Mouse (Mus musculus): Measurements from ENCODE around the gene Dxo. TPM values are rescaled to one million over a fixed set of nuclear protein-coding genes. Genes with fewer than 3 reads are reported as not detected.

Gene Dxo
- total RNA-seq, 1 experiment from 2014 or later = 18.6 TPM

GRCm38 (mm10) chr17:34860514-34860913, 23.7 kb downstream of the Dxo start:
- ATAC-seq (replicated peaks in 1 of 2; ENCODE audit: insufficient read depth in 1 of 2, low FRiP score in 2 of 2, low TSS enrichment in 1 of 2, low read depth in 1 of 2, poor library complexity in 2 of 2, severe bottlenecking in 2 of 2) = no peak

- no peak for ATAC-seq (replicated peaks in 1 of 2; ENCODE audit: insufficient read depth in 1 of 2, low FRiP score in 2 of 2, low TSS enrichment in 1 of 2, low read depth in 1 of 2, poor library complexity in 2 of 2, severe bottlenecking in 2 of 2)
Measured at GRCm38 (mm10) chr17:34861704-34862415, 25.0 kb downstream of the Dxo start.

GRCm38 (mm10) chr17:34862416-34863081, 25.7 kb downstream of the Dxo start, which contains the start of gene Cfb:
Gene Cfb (minus strand): TSS chr17:34862518.
- ATAC-seq (replicated peaks in 1 of 2; ENCODE audit: insufficient read depth in 1 of 2, low FRiP score in 2 of 2, low TSS enrichment in 1 of 2, low read depth in 1 of 2, poor library complexity in 2 of 2, severe bottlenecking in 2 of 2) = no peak

GRCm38 (mm10) chr17:34865981-34866380, 29.2 kb downstream of the Dxo start:
- ATAC-seq (replicated peaks in 1 of 2; ENCODE audit: insufficient read depth in 1 of 2, low FRiP score in 2 of 2, low TSS enrichment in 1 of 2, low read depth in 1 of 2, poor library complexity in 2 of 2, severe bottlenecking in 2 of 2) = no peak

GRCm38 (mm10) chr17:34874321-34874720, 37.5 kb downstream of the Dxo start:
- no peak for ATAC-seq (replicated peaks in 1 of 2; ENCODE audit: insufficient read depth in 1 of 2, low FRiP score in 2 of 2, low TSS enrichment in 1 of 2, low read depth in 1 of 2, poor library complexity in 2 of 2, severe bottlenecking in 2 of 2)

- ATAC-seq (replicated peaks in 1 of 2; ENCODE audit: insufficient read depth in 1 of 2, low FRiP score in 2 of 2, low TSS enrichment in 1 of 2, low read depth in 1 of 2, poor library complexity in 2 of 2, severe bottlenecking in 2 of 2) = peak; percentile 38 to 53; a peak in 1 of 4 replicates
Measured at GRCm38 (mm10) chr17:34879336-34879879, 42.6 kb downstream of the Dxo start, which contains the start of gene Zbtb12. Gene Zbtb12 (plus strand): TSS chr17:34879483.

- ATAC-seq (replicated peaks in 1 of 2; ENCODE audit: insufficient read depth in 1 of 2, low FRiP score in 2 of 2, low TSS enrichment in 1 of 2, low read depth in 1 of 2, poor library complexity in 2 of 2, severe bottlenecking in 2 of 2) = no peak
Measured at GRCm38 (mm10) chr17:34881166-34881565, 44.3 kb downstream of the Dxo start.

- no peak for ATAC-seq (replicated peaks in 1 of 2; ENCODE audit: insufficient read depth in 1 of 2, low FRiP score in 2 of 2, low TSS enrichment in 1 of 2, low read depth in 1 of 2, poor library complexity in 2 of 2, severe bottlenecking in 2 of 2)
Measured at GRCm38 (mm10) chr17:34881683-34882310, 45.0 kb downstream of the Dxo start, which contains the start of gene Gm20547. Gene Gm20547 (minus strand): TSS chr17:34882042.

GRCm38 (mm10) chr17:34883332-34883731, 46.5 kb downstream of the Dxo start:
- ATAC-seq (replicated peaks in 1 of 2; ENCODE audit: insufficient read depth in 1 of 2, low FRiP score in 2 of 2, low TSS enrichment in 1 of 2, low read depth in 1 of 2, poor library complexity in 2 of 2, severe bottlenecking in 2 of 2) = peak; percentile 49 to 66; a peak in 2 of 4 replicates

GRCm38 (mm10) chr17:34884704-34885103, 47.9 kb downstream of the Dxo start:
- ATAC-seq (replicated peaks in 1 of 2; ENCODE audit: insufficient read depth in 1 of 2, low FRiP score in 2 of 2, low TSS enrichment in 1 of 2, low read depth in 1 of 2, poor library complexity in 2 of 2, severe bottlenecking in 2 of 2) = no peak

GRCm38 (mm10) chr17:34885615-34886014, 48.8 kb downstream of the Dxo start:
- ATAC-seq (replicated peaks in 1 of 2; ENCODE audit: insufficient read depth in 1 of 2, low FRiP score in 2 of 2, low TSS enrichment in 1 of 2, low read depth in 1 of 2, poor library complexity in 2 of 2, severe bottlenecking in 2 of 2) = no peak

- ATAC-seq (replicated peaks in 1 of 2; ENCODE audit: insufficient read depth in 1 of 2, low FRiP score in 2 of 2, low TSS enrichment in 1 of 2, low read depth in 1 of 2, poor library complexity in 2 of 2, severe bottlenecking in 2 of 2) = no peak
Measured at GRCm38 (mm10) chr17:34887942-34888341, 51.1 kb downstream of the Dxo start.

Other genes starting within 250 kb of the Dxo start
- gene Gpsm3, start 247.2 kb upstream of the Dxo start, total RNA-seq (2017) = 27.3 and 31.2 TPM in 2 replicates
- 33.1 and 51.5 TPM in 2 replicates for gene Pbx2, start 245.8 kb upstream of the Dxo start, total RNA-seq (2017)
- 1.5 and 2.4 TPM in 2 replicates for gene Ager, start 239.2 kb upstream of the Dxo start, total RNA-seq (2017)
- 6.6 and 18.0 TPM in 2 replicates for gene Rnf5, start 233.3 kb upstream of the Dxo start, total RNA-seq (2017)
- 21.9 and 22.8 TPM in 2 replicates for gene Agpat1, start 232.8 kb upstream of the Dxo start, total RNA-seq (2017)
- gene Egfl8, start 221.0 kb upstream of the Dxo start, total RNA-seq (2017) = 1.3 and 4.5 TPM in 2 replicates
- gene Ppt2, start 208.5 kb upstream of the Dxo start, total RNA-seq (2017) = 23.2 and 27.6 TPM in 2 replicates
- 0.13 TPM in 1 of 2 replicates, not detected in the other for gene Prrt1, start 207.5 kb upstream of the Dxo start, total RNA-seq (2017)
- gene Fkbpl, start 192.3 kb upstream of the Dxo start, total RNA-seq (2017) = 24.1 and 35.8 TPM in 2 replicates
- 12.3 and 19.9 TPM in 2 replicates for gene Atf6b, start 189.9 kb upstream of the Dxo start, total RNA-seq (2017)
- 0.05 TPM in 1 of 2 replicates, not detected in the other for gene Tnxb, start 166.5 kb upstream of the Dxo start, total RNA-seq (2017)
- gene C4b, start 93.1 kb upstream of the Dxo start, total RNA-seq (2017) = 1.0 and 1.4 TPM in 2 replicates
- gene Cyp21a1, start 32.5 kb upstream of the Dxo start, total RNA-seq (2017) = not detected in 2 replicates
- 26.7 and 35.4 TPM in 2 replicates for gene Stk19, start 74 bp upstream of the Dxo start, total RNA-seq (2017)
- 44.0 and 55.5 TPM in 2 replicates for gene Skiv2l, start 13.2 kb downstream of the Dxo start, total RNA-seq (2017)
- 40.6 and 41.3 TPM in 2 replicates for gene Nelfe, start 13.4 kb downstream of the Dxo start, total RNA-seq (2017)
- not detected in 2 replicates for gene Cfb, start 25.5 kb downstream of the Dxo start, total RNA-seq (2017)
- gene Zbtb12, start 42.5 kb downstream of the Dxo start, total RNA-seq (2017) = 11.3 and 15.1 TPM in 2 replicates
- not detected in 2 replicates for gene Gm20547, start 45.0 kb downstream of the Dxo start, total RNA-seq (2017)
- 3.3 TPM in 1 of 2 replicates, not detected in the other for gene C2, start 61.2 kb downstream of the Dxo start, total RNA-seq (2017)
- 106 and 109 TPM in 2 replicates for gene Ehmt2, start 61.5 kb downstream of the Dxo start, total RNA-seq (2017)
- gene Slc44a4, start 77.4 kb downstream of the Dxo start, total RNA-seq (2017) = 0.19 TPM in 1 of 2 replicates, not detected in the other
- gene Neu1, start 94.2 kb downstream of the Dxo start, total RNA-seq (2017) = 6.9 and 12.1 TPM in 2 replicates
- gene Hspa1b, start 122.2 kb downstream of the Dxo start, total RNA-seq (2017) = 18.4 and 24.7 TPM in 2 replicates
- gene Gm20481, start 132.9 kb downstream of the Dxo start, total RNA-seq (2017) = 1.1 TPM in 1 of 2 replicates, not detected in the other
- 16.3 and 22.9 TPM in 2 replicates for gene Hspa1a, start 135.1 kb downstream of the Dxo start, total RNA-seq (2017)
- gene Hspa1l, start 135.7 kb downstream of the Dxo start, total RNA-seq (2017) = 0.05 TPM in 1 of 2 replicates, not detected in the other
- gene Lsm2, start 144.8 kb downstream of the Dxo start, total RNA-seq (2017) = 28.5 and 39.0 TPM in 2 replicates
- gene Vars, start 164.0 kb downstream of the Dxo start, total RNA-seq (2017) = 228 and 415 TPM in 2 replicates
- 0.38 and 0.45 TPM in 2 replicates for gene Vwa7, start 179.6 kb downstream of the Dxo start, total RNA-seq (2017)
- 1.7 TPM in 1 of 2 replicates, not detected in the other for gene Sapcd1, start 191.0 kb downstream of the Dxo start, total RNA-seq (2017)
- gene Msh5, start 209.7 kb downstream of the Dxo start, total RNA-seq (2017) = 3.7 and 7.9 TPM in 2 replicates
- gene Clic1, start 212.9 kb downstream of the Dxo start, total RNA-seq (2017) = 294 and 299 TPM in 2 replicates
- gene Ddah2, start 222.0 kb downstream of the Dxo start, total RNA-seq (2017) = 27.4 and 32.3 TPM in 2 replicates
- not detected in 2 replicates for gene Ly6g6c, start 228.4 kb downstream of the Dxo start, total RNA-seq (2017)
- not detected in 2 replicates for gene Mpig6b, start 229.2 kb downstream of the Dxo start, total RNA-seq (2017)
- gene Ly6g6e, start 239.9 kb downstream of the Dxo start, total RNA-seq (2017) = not detected in 2 replicates
- gene Ly6g6d, start 241.0 kb downstream of the Dxo start, total RNA-seq (2017) = not detected in 2 replicates
- not detected in 2 replicates for gene Ly6g6f, start 248.6 kb downstream of the Dxo start, total RNA-seq (2017)